Mouse (Mus musculus) thymus, adult 2 months (tissue): ENCODE data around the gene Ccdc38.

Experiments
- CTCF ChIP-seq: fragments of 200-500 bp; IDR thresholded peaks from 2 replicates; pipeline ENCODE4 v1.5.1; 2012; ENCODE audit warnings: mild to moderate bottlenecking, control low read depth, low read length, moderate library complexity, borderline replicate concordance; ENCODE audit not compliant: control insufficient read depth, poor library complexity, insufficient read depth; ENCODE audit errors: extremely low read depth
- POLR2A ChIP-seq: fragments of 200-500 bp; IDR thresholded peaks from 2 replicates; pipeline ENCODE4 v1.6.1; 2012; ENCODE audit warnings: mild to moderate bottlenecking, low read length, control low read depth, moderate library complexity; ENCODE audit not compliant: control insufficient read depth, poor library complexity, insufficient read depth; ENCODE audit errors: extremely low read depth

DNA sequence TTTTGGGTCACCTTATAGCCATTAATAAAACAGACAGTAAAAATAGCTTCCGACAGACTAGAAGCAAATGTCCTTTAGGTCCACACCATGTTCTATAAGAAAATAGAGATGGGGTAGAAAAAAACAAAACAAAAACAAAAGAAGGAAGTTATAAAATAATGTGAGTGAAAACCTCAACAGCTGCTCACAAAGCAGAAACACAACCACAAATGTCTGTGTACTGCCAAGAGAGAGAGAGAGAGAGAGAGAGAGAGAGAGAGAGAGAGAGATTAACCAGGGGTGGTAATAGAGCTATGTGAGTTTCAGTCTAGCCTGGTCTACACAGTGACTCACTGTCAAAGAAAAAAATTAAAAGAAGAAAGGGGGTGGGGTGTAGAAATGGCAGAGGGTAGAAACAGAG, 1.2 kb downstream of the Ccdc38 start:
- TF ChIP-seq CTCF, result no peak
- no peak for TF ChIP-seq POLR2A
